Mouse (Mus musculus) left cerebral cortex, adult 2 months (tissue): ENCODE results near the gene Tob1. TPM values are rescaled to one million over a fixed set of nuclear protein-coding genes. Genes with fewer than 3 reads are reported as not detected.

Experiments used
- DNase-seq, 2 experiments: peaks; one replicate each; pipeline ENCODE4 v3.0.0; 2021 to 2022; ENCODE audit warnings: low spot score in 2 of 2, mixed read lengths in 1 of 2; ENCODE audit errors: extremely low spot score in 1 of 2
- H3K27ac ChIP-seq: fragments of 200-600 bp; 2 replicates; pipeline ENCODE4 v1.8.1; 2022
- H3K4me3 ChIP-seq: fragments of 200-600 bp; 2 replicates; pipeline ENCODE4 v1.8.1; 2022
- CTCF ChIP-seq: fragments of 200-600 bp; IDR thresholded peaks from 2 replicates; pipeline ENCODE4 v1.8.1; 2022; ENCODE audit warnings: antibody characterized with exemption, mild to moderate bottlenecking, moderate library complexity
- intact Hi-C: fragments of 180-260 bp; cut with DNase I; formaldehyde crosslinking; loops from one replicate; pipeline ENCODE4 v1.15.1; 2025
- long read RNA-seq, 2 experiments: library from polyadenylated mRNA; stranded (forward); transcript quantifications; one replicate each; pipeline ENCODE4 v2.0.0; 2021; ENCODE audit warnings: borderline mapping rate in 2 of 2
- total RNA-seq, 2 experiments: library from RNA; stranded (reverse); gene quantifications; 2 replicates each; pipeline ENCODE4 v1.2.3; 2021

Gene Tob1
- total RNA-seq, result 10 to 100 TPM; 42.4 to 47.9 TPM
- long read RNA-seq, experiment 1, transcript Tob1-201 (2 exons, 2,288 nt), result major isoform, 103 of 106 reads
- long read RNA-seq, experiment 1, partial matches to known transcripts, result 0 of 106 reads
- long read RNA-seq, experiment 1, other reads (novel, unspliced or antisense), result 3 of 106 reads
- long read RNA-seq, experiment 2, transcript Tob1-201 (2 exons, 2,288 nt), result major isoform, 48 of 51 reads
- long read RNA-seq, experiment 2, partial matches to known transcripts, result 0 of 51 reads
- long read RNA-seq, experiment 2, other reads (novel, unspliced or antisense), result 3 of 51 reads

DNA sequence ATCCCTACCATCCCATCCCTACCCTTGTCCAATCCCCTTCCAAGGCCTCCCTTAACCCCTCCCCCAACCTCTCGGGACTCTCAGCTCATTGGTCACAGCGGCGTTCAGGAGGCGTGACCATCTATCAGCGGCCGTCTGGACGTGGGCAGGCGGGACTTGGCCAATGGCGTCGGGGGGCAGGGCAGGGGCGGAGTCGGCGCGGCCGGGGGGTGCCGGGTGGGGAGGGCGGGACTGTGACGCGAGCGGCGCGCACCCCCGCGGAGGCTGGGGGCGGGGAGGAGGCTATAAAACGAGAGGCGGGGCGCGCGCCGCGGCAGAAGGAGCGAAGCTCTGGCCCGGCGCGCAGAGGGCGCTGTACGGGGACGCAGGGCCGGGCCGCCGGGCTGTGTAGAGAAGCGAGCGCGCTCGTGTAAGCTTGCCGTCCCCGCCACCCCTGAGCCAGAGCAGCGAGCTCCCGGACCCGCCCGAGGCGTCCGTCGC, at the start of gene Tob1:
Gene Tob1, plus strand, starts transcription at position 331 of the 480 bp plus-strand sequence.
- peak; percentile 95 to 97 for DNase-seq
- H3K4me3 ChIP-seq, result peak within 1 kb of the TSS; percentile 92
- peak within 1 kb of the TSS; percentile 100 for H3K27ac ChIP-seq
- no peak; the same call in 1 of the 2 replicates for TF ChIP-seq CTCF
- intact Hi-C loops, result loop anchor here (1.0 to 10.0 kb wide), 5 partner anchors 51 to 326 kb away; partner anchors contain the start of genes Cacna1g, Gm20390, Mbtd1 and Nme1

DNA sequence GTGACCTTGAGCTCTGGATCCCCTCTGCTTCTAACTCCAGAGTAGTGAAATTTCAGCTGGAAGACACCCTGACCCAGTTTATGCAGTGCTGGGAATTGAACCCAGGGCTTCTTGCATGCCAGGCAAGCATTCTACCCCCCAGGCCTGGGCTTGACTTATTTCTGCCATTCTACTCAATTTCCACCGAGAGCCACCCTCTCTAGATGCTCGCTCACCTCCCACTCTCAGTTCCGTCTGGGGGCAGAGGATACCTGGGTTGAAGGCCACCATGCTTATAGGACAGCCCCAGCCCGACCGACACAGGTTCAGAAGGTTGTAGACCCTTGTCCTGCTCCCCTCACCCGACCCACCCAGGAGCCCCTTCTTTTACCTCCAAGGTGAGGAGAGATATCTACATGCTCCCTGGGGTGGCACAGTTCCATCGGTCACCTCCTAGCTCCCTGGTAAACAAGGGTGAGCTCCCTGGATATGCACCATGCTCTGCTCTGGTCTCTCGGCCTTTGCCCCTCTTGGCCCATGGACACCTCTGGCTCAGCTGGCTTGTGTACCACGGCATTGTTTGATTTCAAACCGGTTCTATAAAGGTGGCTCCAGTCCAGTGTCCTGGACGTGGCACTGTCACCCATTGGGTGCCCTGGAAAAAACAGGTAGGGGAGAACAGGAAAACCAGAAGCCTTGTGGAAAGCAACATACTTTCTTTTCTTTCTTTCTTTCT, 49.2 kb upstream of the Tob1 start:
- intact Hi-C loops, result no loop called here
- TF ChIP-seq CTCF, result no peak
- H3K4me3 ChIP-seq, result no peak overlapping the region
- peak overlapping the region; percentile 95 for H3K27ac ChIP-seq
- DNase-seq, result no peak

GRCm38 (mm10) chr11:94163005-94163767, 48.1 kb upstream of the Tob1 start:
- TF ChIP-seq CTCF, result no peak
- Histone ChIP-seq H3K27ac (no peak overlapping the region), H3K4me3 (no peak overlapping the region)
- DNase-seq, result no peak
- intact Hi-C loops, result no loop called here

DNA sequence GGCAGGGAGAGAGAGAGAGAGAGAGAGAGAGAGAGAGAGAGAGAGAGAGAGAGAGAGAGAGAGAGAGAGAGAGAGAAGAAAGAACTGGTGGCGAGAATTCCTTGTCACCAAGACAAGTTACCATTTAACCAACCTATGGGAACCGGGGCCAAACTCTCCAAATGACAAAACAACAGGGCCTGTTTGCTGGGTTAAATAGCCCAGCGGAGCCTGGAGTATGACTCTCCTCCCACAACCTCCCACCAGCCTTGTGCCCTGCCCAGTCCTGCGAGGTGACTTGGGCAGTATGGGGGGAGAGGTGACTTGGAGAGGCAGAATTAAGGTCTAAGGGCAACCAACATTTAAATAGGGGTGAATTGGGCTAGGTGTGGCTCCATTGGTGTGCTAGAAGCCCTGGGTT, 45.5 kb upstream of the Tob1 start:
- Histone ChIP-seq H3K4me3 (no peak overlapping the region), H3K27ac (no peak overlapping the region)
- intact Hi-C loops, result no loop called here
- TF ChIP-seq CTCF, result no peak
- no peak for DNase-seq

DNA sequence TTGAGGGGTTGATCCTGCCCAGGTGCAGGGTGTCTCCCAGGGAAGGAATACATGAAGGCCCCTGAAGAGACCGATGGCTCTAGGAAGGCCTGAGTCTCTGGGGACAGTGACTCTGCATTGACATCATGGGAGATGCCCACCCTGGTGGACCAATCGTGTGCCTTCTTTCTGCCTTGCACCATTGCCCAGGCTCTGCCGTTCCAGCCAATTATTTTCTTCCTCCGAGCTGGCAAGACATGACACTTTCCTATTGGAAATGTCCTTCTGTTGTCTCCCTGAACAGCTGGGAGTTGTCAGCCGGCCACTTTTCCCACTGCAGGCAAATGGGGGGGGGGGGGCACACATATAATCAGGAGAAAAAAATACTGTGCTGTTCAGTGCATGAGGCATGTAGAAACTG, 43.0 kb upstream of the Tob1 start:
- intact Hi-C loops, result no loop called here
- DNase-seq, result no peak
- H3K27ac ChIP-seq, result no peak overlapping the region
- no peak overlapping the region for H3K4me3 ChIP-seq
- TF ChIP-seq CTCF, result no peak

- DNase-seq, result no peak
- Histone ChIP-seq H3K4me3 (no peak overlapping the region), H3K27ac (no peak overlapping the region)
- TF ChIP-seq CTCF, result no peak
- intact Hi-C loops, result no loop called here
Observed at GRCm38 (mm10) chr11:94169596-94169995, 41.7 kb upstream of the Tob1 start.

DNA sequence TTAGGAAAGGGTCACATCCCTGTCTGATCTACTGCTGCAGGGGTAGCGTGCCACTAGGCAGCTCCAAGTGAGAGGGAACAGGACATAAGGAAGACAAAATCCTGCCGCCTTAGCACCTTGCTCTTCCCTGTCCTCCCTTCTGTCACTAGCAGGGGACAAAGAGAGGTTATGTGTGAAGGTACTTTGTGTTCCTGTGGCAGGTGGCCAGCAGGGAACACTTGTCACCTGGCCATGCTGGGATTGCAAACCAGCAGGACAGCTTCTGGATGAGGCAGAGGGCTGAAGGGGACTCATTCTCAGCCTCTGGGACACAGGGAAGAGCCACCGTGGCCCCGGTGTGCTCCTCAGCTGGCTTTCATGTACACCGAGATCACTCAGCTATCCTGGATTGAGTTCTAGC, 39.6 kb upstream of the Tob1 start:
- intact Hi-C loops, result no loop called here
- DNase-seq, result no peak
- no peak overlapping the region for H3K4me3 ChIP-seq
- TF ChIP-seq CTCF, result no peak
- H3K27ac ChIP-seq, result no peak overlapping the region

DNA sequence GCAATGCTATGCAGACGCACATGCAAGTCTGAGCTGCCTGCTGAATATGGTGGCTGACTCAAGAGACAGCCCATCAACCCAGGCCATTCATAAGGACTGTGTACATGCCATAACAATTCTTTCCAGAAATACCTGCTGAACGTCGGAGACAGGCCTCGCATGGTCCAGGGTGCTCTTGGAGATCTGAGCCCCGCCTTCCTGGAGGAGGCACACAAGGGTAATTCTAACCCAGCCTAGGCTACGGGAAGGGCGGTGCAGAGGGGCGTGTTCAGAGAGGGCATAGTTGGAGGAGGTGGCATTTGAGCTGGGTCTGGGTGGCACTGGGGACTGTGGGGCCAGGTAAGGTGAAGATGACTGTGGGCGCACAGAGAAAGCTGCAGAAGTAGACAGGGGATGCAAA, 39.1 kb upstream of the Tob1 start:
- intact Hi-C loops, result no loop called here

GRCm38 (mm10) chr11:94173726-94174146, 37.5 kb upstream of the Tob1 start:
- TF ChIP-seq CTCF, result no peak
- H3K27ac ChIP-seq, result no peak overlapping the region
- intact Hi-C loops, result no loop called here
- no peak for DNase-seq
- no peak overlapping the region for H3K4me3 ChIP-seq

More for the DNA sequence above, 39.1 kb upstream of the Tob1 start:
- DNase-seq, result no peak
- H3K4me3 ChIP-seq, result no peak overlapping the region
- H3K27ac ChIP-seq, result no peak overlapping the region
- no peak for TF ChIP-seq CTCF

GRCm38 (mm10) chr11:94175288-94175687, 36.0 kb upstream of the Tob1 start:
- no peak for DNase-seq
- Histone ChIP-seq H3K27ac (no peak overlapping the region), H3K4me3 (no peak overlapping the region)
- TF ChIP-seq CTCF, result no peak
- intact Hi-C loops, result no loop called here

DNA sequence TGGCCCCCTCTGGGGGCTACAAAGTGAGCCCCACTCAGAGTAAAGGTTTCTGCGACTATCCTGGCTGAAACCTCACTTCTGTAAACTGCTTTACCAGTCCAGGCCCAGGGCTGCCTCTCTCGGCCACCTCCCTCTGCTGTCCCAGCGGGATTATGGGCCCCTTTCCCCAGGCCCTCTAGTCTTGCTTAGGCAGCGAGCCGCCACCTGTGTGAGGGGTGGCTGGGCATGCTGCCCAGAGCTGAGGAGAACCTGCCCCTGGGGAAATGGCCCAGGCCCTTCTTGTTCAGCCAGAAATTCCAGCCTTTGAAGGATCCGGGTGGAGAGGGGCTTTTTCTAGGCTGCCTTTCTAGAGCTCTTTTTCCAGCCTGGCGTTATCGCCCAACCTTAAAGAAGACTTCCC, 35.6 kb upstream of the Tob1 start:
- no peak for TF ChIP-seq CTCF
- no peak overlapping the region for H3K4me3 ChIP-seq
- no peak for DNase-seq
- intact Hi-C loops, result no loop called here
- no peak overlapping the region for H3K27ac ChIP-seq
